Mouse (Mus musculus): ENCODE results near the gene Prr36.

DNA sequence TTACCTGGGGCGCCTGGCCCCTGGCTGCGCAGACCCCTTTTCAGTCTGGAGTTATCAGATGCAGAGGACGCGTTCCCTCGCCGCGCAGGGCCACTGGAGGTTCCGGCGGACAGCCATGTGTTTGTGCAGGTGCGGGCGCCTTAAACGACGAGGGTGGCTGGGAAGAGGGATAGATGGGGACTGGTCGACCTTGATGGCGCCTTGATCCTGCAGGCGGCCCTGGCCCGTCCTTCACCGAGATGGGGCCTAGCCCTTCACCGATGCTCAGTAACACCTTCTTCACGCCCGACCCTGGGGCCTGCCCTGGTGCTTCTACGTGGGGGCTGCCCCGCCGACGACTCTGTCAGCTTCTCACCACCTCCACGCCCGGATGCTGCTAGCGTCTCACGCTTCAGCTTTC lies 32.0 kb upstream of the Prr36 start:
- TF ChIP-seq CTCF (IDR thresholded peaks at IDR 0.05; ENCODE audit: low read depth, low read length) (no peak), POLR2A (IDR thresholded peaks at IDR 0.05; ENCODE audit: extremely low read depth, insufficient read depth, low read length) (no peak)

Data from liver, adult 2 months (tissue).